Mouse (Mus musculus): ENCODE data around the gene Klhl26. TPM values are rescaled to one million over a fixed set of nuclear protein-coding genes. Genes with fewer than 3 reads are reported as not detected.

The Klhl26 gene
- polyA plus RNA-seq, 1 experiment: 46.7 TPM

GRCm38 (mm10) chr8:70457882-70458281 is 18.9 kb downstream of the Klhl26 start:
- DNase-seq (ENCODE audit: low read depth): no peak
- TF ChIP-seq POLR2A (IDR thresholded peaks at IDR 0.05; ENCODE audit: borderline replicate concordance, extremely low read depth, insufficient read depth, insufficient read length, poor library complexity, severe bottlenecking): no peak
- TF ChIP-seq CTCF (IDR thresholded peaks at IDR 0.05; ENCODE audit: borderline replicate concordance, extremely low read depth, insufficient read depth, insufficient read length): no peak

- no peak for DNase-seq (ENCODE audit: low read depth)
- TF ChIP-seq CTCF (IDR thresholded peaks at IDR 0.05; ENCODE audit: borderline replicate concordance, extremely low read depth, insufficient read depth, insufficient read length) (no peak), POLR2A (IDR thresholded peaks at IDR 0.05; ENCODE audit: borderline replicate concordance, extremely low read depth, insufficient read depth, insufficient read length, poor library complexity, severe bottlenecking) (no peak)
These were observed 19.8 kb downstream of the Klhl26 start for GRCm38 (mm10) chr8:70456996-70457395.

- TF ChIP-seq CTCF (IDR thresholded peaks at IDR 0.05; ENCODE audit: borderline replicate concordance, extremely low read depth, insufficient read depth, insufficient read length): no peak
- no peak for TF ChIP-seq POLR2A (IDR thresholded peaks at IDR 0.05; ENCODE audit: borderline replicate concordance, extremely low read depth, insufficient read depth, insufficient read length, poor library complexity, severe bottlenecking)
- no peak for DNase-seq (ENCODE audit: low read depth)
These were observed 22.9 kb downstream of the Klhl26 start for GRCm38 (mm10) chr8:70453852-70454251.

- DNase-seq (ENCODE audit: low read depth): peak; percentile 6
- TF ChIP-seq CTCF (IDR thresholded peaks at IDR 0.05; ENCODE audit: borderline replicate concordance, extremely low read depth, insufficient read depth, insufficient read length) (no peak), POLR2A (IDR thresholded peaks at IDR 0.05; ENCODE audit: borderline replicate concordance, extremely low read depth, insufficient read depth, insufficient read length, poor library complexity, severe bottlenecking) (no peak)
These were observed 24.4 kb downstream of the Klhl26 start for GRCm38 (mm10) chr8:70452196-70452966.

DNA sequence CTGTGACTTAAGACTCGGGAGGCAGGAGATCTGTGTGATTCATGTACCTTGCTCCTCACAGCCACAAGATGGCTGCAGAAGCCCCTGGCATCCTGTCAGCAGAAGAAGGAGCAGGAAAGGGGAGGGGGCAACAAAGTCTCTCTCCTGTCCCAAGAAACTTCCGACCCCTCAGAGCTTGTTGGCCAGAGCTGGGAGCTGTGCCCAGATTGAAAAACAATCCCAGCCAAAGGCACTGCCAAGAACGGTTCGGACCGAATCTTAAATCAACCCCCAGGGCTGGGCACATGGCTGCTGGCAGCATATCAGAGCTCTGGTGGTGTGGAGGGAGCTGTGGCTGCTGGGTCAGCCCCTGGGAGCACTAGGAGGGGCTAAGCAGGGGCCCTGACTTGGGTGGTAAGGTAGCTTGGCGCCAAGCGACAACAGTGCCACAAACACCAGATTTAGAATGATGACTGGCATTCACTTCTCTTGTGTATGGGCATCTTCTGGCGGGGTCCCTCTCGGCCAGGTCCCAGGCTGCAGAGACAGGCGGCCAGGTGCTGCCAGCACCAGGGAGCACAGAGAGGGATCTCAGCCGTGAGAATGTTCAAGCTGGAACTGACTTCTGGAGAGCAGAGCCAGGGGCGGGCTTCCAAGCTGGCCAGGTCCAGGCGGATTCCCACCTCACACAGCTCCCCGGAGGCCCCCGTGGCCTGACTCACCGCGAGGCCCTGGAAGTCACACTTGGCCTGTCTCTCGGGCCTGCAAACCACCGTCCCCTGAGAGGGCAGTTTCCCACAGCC is 28.9 kb downstream of the Klhl26 start:
- TF ChIP-seq POLR2A (IDR thresholded peaks at IDR 0.05; ENCODE audit: borderline replicate concordance, extremely low read depth, insufficient read depth, insufficient read length, poor library complexity, severe bottlenecking) (no peak), CTCF (IDR thresholded peaks at IDR 0.05; ENCODE audit: borderline replicate concordance, extremely low read depth, insufficient read depth, insufficient read length) (no peak)
- DNase-seq (ENCODE audit: low read depth): peak; percentile 65

- no peak for TF ChIP-seq CTCF (IDR thresholded peaks at IDR 0.05; ENCODE audit: borderline replicate concordance, extremely low read depth, insufficient read depth, insufficient read length)
- no peak for TF ChIP-seq POLR2A (IDR thresholded peaks at IDR 0.05; ENCODE audit: borderline replicate concordance, extremely low read depth, insufficient read depth, insufficient read length, poor library complexity, severe bottlenecking)
- DNase-seq (ENCODE audit: low read depth): no peak
These were observed 30.8 kb downstream of the Klhl26 start for GRCm38 (mm10) chr8:70445988-70446387.

- no peak for DNase-seq (ENCODE audit: low read depth)
- TF ChIP-seq POLR2A (IDR thresholded peaks at IDR 0.05; ENCODE audit: borderline replicate concordance, extremely low read depth, insufficient read depth, insufficient read length, poor library complexity, severe bottlenecking) (no peak), CTCF (IDR thresholded peaks at IDR 0.05; ENCODE audit: borderline replicate concordance, extremely low read depth, insufficient read depth, insufficient read length) (no peak)
These were observed 33.4 kb downstream of the Klhl26 start for GRCm38 (mm10) chr8:70443326-70443725.

- no peak for TF ChIP-seq CTCF (IDR thresholded peaks at IDR 0.05; ENCODE audit: borderline replicate concordance, extremely low read depth, insufficient read depth, insufficient read length)
- TF ChIP-seq POLR2A (IDR thresholded peaks at IDR 0.05; ENCODE audit: borderline replicate concordance, extremely low read depth, insufficient read depth, insufficient read length, poor library complexity, severe bottlenecking): no peak
- DNase-seq (ENCODE audit: low read depth): no peak
These were observed 35.2 kb downstream of the Klhl26 start for GRCm38 (mm10) chr8:70441565-70441964.

DNA sequence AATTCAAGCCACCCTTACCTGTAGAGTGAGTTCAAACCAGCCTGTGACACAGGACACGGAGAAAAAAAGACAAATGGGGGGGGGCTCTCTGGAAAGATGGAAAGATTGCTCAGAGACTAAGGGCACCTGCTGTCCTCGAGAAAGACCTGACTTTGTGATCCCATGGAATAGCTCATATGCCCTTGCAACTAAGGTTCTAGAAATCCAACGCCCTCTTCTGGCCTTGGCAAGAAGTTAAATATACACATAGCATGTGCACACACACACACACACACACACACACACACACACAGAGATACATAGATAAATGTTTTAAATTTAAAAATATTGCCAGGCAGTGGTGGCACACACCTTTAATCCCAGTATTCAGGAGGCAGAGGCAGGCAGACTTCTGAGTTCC is 36.5 kb downstream of the Klhl26 start:
- no peak for DNase-seq (ENCODE audit: low read depth)
- TF ChIP-seq POLR2A (IDR thresholded peaks at IDR 0.05; ENCODE audit: borderline replicate concordance, extremely low read depth, insufficient read depth, insufficient read length, poor library complexity, severe bottlenecking): no peak
- no peak for TF ChIP-seq CTCF (IDR thresholded peaks at IDR 0.05; ENCODE audit: borderline replicate concordance, extremely low read depth, insufficient read depth, insufficient read length)

DNA sequence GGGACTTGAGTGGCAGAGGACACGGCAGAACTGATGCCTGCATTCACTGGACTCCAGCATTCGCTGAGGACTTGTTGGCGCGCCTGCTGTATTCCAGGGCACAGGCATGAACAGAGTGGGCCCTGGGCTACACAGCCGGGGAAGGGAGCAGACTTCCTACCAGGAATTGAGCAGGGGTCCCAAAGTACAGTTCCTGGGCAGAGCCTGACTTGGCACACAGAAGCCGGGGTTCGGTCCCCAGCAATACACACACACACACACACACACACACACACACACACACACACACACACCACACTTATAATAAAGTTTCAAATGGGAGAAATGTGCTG is 37.0 kb downstream of the Klhl26 start:
- DNase-seq (ENCODE audit: low read depth): no peak
- TF ChIP-seq POLR2A (IDR thresholded peaks at IDR 0.05; ENCODE audit: borderline replicate concordance, extremely low read depth, insufficient read depth, insufficient read length, poor library complexity, severe bottlenecking) (no peak), CTCF (IDR thresholded peaks at IDR 0.05; ENCODE audit: borderline replicate concordance, extremely low read depth, insufficient read depth, insufficient read length) (no peak)

GRCm38 (mm10) chr8:70439055-70439847 is 37.5 kb downstream of the Klhl26 start, which contains the start of gene Crtc1:
Gene Crtc1 (minus strand): TSS chr8:70439579.
- TF ChIP-seq CTCF (IDR thresholded peaks at IDR 0.05; ENCODE audit: borderline replicate concordance, extremely low read depth, insufficient read depth, insufficient read length) (no peak), POLR2A (IDR thresholded peaks at IDR 0.05; ENCODE audit: borderline replicate concordance, extremely low read depth, insufficient read depth, insufficient read length, poor library complexity, severe bottlenecking) (peak; percentile 52; the same call in 1 of the 2 replicates)
- peak; percentile 98 for DNase-seq (ENCODE audit: low read depth)

Data from brain, embryonic 14.5 days (tissue).